Mouse (Mus musculus) forebrain, embryonic 14.5 days (tissue): ENCODE results near the gene Dusp10. TPM values are rescaled to one million over a fixed set of nuclear protein-coding genes. Genes with fewer than 3 reads are reported as not detected.

Experiments used
- ATAC-seq: fragments of 200-750 bp; cut with Nextera tagmentation; 2 replicates; pipeline ENCODE4 v1.8.0; 2017; ENCODE audit warnings: mild to moderate bottlenecking, moderate library complexity
- DNase-seq: peaks from one replicate; pipeline ENCODE4 v3.0.0-alpha.2; 2015; ENCODE audit warnings: low spot score
- H3K27ac ChIP-seq: fragments of 300-500 bp; sonication (generic); 2 replicates; pipeline ENCODE4 v1.5.1; 2014; ENCODE audit warnings: low read depth, mild to moderate bottlenecking, control low read depth, low read length, moderate library complexity
- H3K27me3 ChIP-seq: fragments of 300-500 bp; sonication (generic); replicated peaks from 2 replicates; pipeline ENCODE4 v1.6.1; 2014; ENCODE audit warnings: low read length, control low read depth, mixed read lengths; ENCODE audit not compliant: control insufficient read depth, insufficient read depth
- H3K36me3 ChIP-seq: fragments of 300-500 bp; sonication (generic); 2 replicates; pipeline ENCODE4 v1.6.1; 2014; ENCODE audit warnings: low read length, control low read depth; ENCODE audit not compliant: control insufficient read depth, insufficient read depth
- H3K4me1 ChIP-seq: fragments of 300-500 bp; sonication (generic); 2 replicates; pipeline ENCODE4 v1.6.1; 2014; ENCODE audit warnings: antibody characterized with exemption, low read length, control low read depth; ENCODE audit not compliant: control insufficient read depth, insufficient read depth
- H3K4me2 ChIP-seq: fragments of 300-500 bp; sonication (generic); 2 replicates; pipeline ENCODE4 v1.6.1; 2014; ENCODE audit warnings: mild to moderate bottlenecking, control low read depth, low read length
- H3K4me3 ChIP-seq: fragments of 300-500 bp; sonication (generic); 2 replicates; pipeline ENCODE4 v1.5.1; 2014; ENCODE audit warnings: low read depth, low read length, control low read depth
- H3K9ac ChIP-seq: fragments of 300-500 bp; sonication (generic); 2 replicates; pipeline ENCODE4 v1.6.1; 2014; ENCODE audit warnings: mild to moderate bottlenecking, low read length, control low read depth, moderate library complexity
- H3K9me3 ChIP-seq: fragments of 300-500 bp; sonication (generic); replicated peaks from 2 replicates; pipeline ENCODE4 v1.6.1; 2016; ENCODE audit warnings: low read length, control low read depth, mixed read lengths; ENCODE audit not compliant: control insufficient read depth
- WGBS: fragments of 180-500 bp; shearing (Covaris S2); extraction: QIAGEN DNeasy Blood & Tissue Kit; methylation state at CpG from one replicate; pipeline ENCODE4 v1.1.7; 2014; 5-methylcytosine and 5-hydroxymethylcytosine counted together
- polyA plus RNA-seq: library from polyadenylated mRNA; unstranded; fragments of >200 nt; fragmentation: Nextera tagmentation; extraction: Ambion mirVana; gene quantifications from 2 replicates; pipeline ENCODE4 v1.2.1, GENCODE M21; 2014

Gene Dusp10
- polyA plus RNA-seq, 1 experiment from 2014 or later = 7.2 TPM

DNA sequence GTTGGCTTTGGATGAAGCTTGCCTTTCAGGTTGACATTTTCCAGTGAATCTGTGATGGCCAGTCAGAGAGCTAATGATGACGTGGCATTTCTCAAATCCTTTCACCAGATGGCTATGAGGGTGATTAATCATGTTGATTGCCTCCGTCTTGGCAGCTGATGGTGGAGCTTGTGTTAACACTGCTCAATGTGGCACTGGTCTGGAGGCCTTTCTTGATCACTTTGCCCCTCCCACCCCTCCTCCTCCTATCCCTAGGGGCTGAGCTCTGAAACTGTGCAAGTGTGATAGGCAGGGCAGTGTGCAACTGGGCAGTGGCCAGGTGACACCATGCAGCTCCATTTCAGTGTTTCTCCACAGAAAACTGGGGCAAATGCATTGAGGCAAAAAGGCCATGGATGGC, 8.8 kb upstream of the Dusp10 start:
- 85% methylated on average over 2 of the region's 2 CpGs for WGBS
- H3K36me3 ChIP-seq = no peaks in the 10 kb centered on the region
- H3K4me3 ChIP-seq = no peak overlapping the region
- no peak overlapping the region for H3K9ac ChIP-seq
- no peaks in the 10 kb centered on the region for H3K9me3 ChIP-seq
- H3K4me2 ChIP-seq = no peak overlapping the region
- no peaks in the 10 kb centered on the region for H3K4me1 ChIP-seq
- no peaks in the 10 kb centered on the region for H3K27me3 ChIP-seq
- no peak overlapping the region for H3K27ac ChIP-seq
- no peak for DNase-seq
- ATAC-seq = no peak

- no peak overlapping the region for H3K4me2 ChIP-seq
- H3K27ac ChIP-seq = no peak overlapping the region
- no peaks in the 10 kb centered on the region for H3K9me3 ChIP-seq
- no peak overlapping the region for H3K9ac ChIP-seq
- WGBS = 84% methylated on average over 6 of the region's 6 CpGs
- H3K36me3 ChIP-seq = no peaks in the 10 kb centered on the region
- H3K27me3 ChIP-seq = no peaks in the 10 kb centered on the region
- H3K4me1 ChIP-seq = no peaks in the 10 kb centered on the region
- H3K4me3 ChIP-seq = no peak overlapping the region
- ATAC-seq (no peak), DNase-seq (no peak)
Observed at GRCm38 (mm10) chr1:184005315-184006058, 7.6 kb upstream of the Dusp10 start.

- H3K27ac ChIP-seq = no peak overlapping the region
- H3K4me2 ChIP-seq = no peak overlapping the region
- DNase-seq = no peak
- no peak overlapping the region for H3K4me3 ChIP-seq
- H3K36me3 ChIP-seq = no peaks in the 10 kb centered on the region
- no peak overlapping the region for H3K9ac ChIP-seq
- no peak for ATAC-seq
- H3K9me3 ChIP-seq = no peaks in the 10 kb centered on the region
- no peaks in the 10 kb centered on the region for H3K4me1 ChIP-seq
- H3K27me3 ChIP-seq = no peaks in the 10 kb centered on the region
Observed at GRCm38 (mm10) chr1:184006086-184006485, 7.0 kb upstream of the Dusp10 start.

DNA sequence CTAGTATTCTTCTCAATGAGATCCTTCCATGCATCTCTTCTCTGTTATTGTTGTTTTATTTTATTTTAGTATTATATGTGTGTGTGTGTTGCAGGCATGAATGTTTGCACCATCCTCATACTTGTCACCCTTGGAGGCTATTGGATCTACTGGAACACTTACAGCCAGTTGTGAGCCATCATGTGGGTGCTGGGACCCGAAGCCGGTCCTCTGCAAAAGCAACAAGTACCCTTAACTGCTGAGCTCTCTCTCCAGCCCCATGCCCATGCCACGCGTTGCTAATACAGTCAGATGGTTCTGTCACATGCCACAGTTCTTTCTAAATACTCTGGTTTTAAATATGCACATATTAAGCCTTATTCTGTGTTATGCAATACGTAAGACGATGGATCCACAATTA, 1.8 kb upstream of the Dusp10 start:
- ATAC-seq = no peak
- H3K27me3 ChIP-seq = no peaks in the 10 kb centered on the region
- no peaks in the 10 kb centered on the region for H3K9me3 ChIP-seq
- no peaks in the 10 kb centered on the region for H3K4me1 ChIP-seq
- no peak overlapping the region for H3K4me3 ChIP-seq
- no peak overlapping the region for H3K4me2 ChIP-seq
- H3K27ac ChIP-seq = no peak overlapping the region
- no peak overlapping the region for H3K9ac ChIP-seq
- H3K36me3 ChIP-seq = no peaks in the 10 kb centered on the region
- DNase-seq = no peak
- WGBS = 95% methylated on average over 6 of the region's 6 CpGs

DNA sequence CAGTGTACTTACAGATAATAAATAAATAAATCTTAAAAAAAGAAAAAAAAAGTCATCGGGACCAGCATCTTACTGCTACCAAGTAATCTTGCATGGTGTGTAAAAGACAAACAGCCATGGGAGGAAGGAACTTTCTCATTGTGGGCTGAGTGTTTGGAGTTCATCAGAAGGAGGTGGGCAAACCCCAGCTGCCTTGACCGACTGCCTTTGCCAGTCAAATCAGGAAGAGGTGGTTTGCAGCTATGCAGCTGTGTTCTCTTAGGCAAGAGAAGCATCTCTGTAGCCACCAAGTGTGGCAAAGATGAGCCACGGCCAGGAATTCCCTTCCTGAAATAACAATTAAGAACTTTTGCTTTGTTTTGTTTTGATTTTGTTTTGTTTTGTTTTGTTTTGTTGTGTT, 989 bp downstream of the Dusp10 start:
- no peaks in the 10 kb centered on the region for H3K9me3 ChIP-seq
- H3K27ac ChIP-seq = no peak overlapping the region
- no peak overlapping the region for H3K9ac ChIP-seq
- DNase-seq (no peak), ATAC-seq (no peak)
- 84% methylated on average over 3 of the region's 3 CpGs for WGBS
- H3K4me3 ChIP-seq = no peak overlapping the region
- no peaks in the 10 kb centered on the region for H3K36me3 ChIP-seq
- H3K4me2 ChIP-seq = no peak overlapping the region
- no peaks in the 10 kb centered on the region for H3K4me1 ChIP-seq
- H3K27me3 ChIP-seq = no peaks in the 10 kb centered on the region

GRCm38 (mm10) chr1:184015995-184016730, 3.1 kb downstream of the Dusp10 start:
- no peaks in the 10 kb centered on the region for H3K9me3 ChIP-seq
- no peak for ATAC-seq
- 78% methylated on average over 10 of the region's 10 CpGs for WGBS
- no peaks in the 10 kb centered on the region for H3K36me3 ChIP-seq
- no peaks in the 10 kb centered on the region for H3K4me1 ChIP-seq
- H3K4me3 ChIP-seq = no peak overlapping the region
- no peak overlapping the region for H3K9ac ChIP-seq
- H3K27me3 ChIP-seq = no peaks in the 10 kb centered on the region
- no peak overlapping the region for H3K27ac ChIP-seq
- no peak for DNase-seq
- no peak overlapping the region for H3K4me2 ChIP-seq

DNA sequence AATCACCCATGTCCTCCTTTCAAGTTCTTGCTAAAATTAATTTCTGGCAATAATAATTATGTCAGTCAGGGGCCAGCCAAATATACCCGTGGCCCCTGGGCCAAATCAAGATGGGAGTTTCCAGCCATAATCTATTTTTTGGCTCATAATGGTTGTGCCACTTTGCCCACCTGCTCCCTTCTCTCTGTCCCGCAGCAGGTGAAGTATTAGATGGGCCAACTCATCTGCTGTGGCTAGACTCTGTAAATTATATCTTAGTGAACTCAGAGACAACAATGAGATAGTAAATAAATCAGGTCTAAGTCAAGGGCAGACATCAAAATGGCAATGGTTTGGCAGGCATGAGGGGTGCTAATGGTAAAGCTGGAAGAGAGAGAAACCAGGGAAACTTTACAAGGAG, 4.5 kb downstream of the Dusp10 start:
- Histone ChIP-seq H3K4me1 (no peaks in the 10 kb centered on the region), H3K36me3 (no peaks in the 10 kb centered on the region), H3K4me2 (no peak overlapping the region), H3K9ac (no peak overlapping the region), H3K4me3 (no peak overlapping the region), H3K9me3 (no peaks in the 10 kb centered on the region), H3K27ac (no peak overlapping the region), H3K27me3 (no peaks in the 10 kb centered on the region)
- 88% methylated on average over 2 of the region's 2 CpGs for WGBS
- DNase-seq (no peak), ATAC-seq (no peak)

DNA sequence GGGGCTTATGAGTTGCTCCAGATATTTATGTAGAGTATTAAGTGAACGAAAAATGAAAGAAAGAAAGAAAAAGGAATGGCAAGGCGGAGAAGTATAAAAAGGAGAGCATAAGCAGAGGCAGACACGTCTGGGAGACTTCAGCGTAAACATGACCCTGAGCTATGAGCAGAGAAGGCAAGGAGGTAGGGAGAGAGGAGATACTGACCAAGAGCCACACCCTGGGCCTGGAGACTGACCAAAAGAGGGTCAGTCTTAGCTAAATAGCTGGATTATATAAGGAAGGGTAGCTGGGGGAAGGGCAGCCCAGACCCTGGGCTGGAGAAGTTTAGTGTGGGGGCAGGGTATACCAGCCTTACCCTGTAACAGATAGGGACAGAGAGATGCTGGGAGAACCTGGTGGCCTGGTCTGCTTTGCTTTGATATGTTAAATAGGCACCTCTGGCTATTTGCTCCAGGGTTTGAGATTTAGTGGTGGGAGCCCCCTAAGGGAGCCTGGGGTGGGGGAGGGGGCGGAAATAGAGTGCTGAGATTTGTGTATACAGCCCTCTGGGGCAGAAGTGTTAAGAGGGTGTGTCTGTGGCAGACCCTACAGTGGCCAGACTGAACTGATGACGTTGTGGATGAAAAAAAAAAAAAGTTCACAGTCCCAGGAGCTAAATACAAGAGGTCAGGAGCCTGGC, 6.1 kb downstream of the Dusp10 start:
- DNase-seq (no peak), ATAC-seq (no peak)
- Histone ChIP-seq H3K27ac (no peak overlapping the region), H3K4me3 (no peak overlapping the region), H3K9ac (no peak overlapping the region), H3K27me3 (no peaks in the 10 kb centered on the region), H3K36me3 (no peaks in the 10 kb centered on the region), H3K4me1 (no peaks in the 10 kb centered on the region), H3K4me2 (no peak overlapping the region), H3K9me3 (no peaks in the 10 kb centered on the region)
- WGBS = 57% methylated on average over 6 of the region's 6 CpGs

DNA sequence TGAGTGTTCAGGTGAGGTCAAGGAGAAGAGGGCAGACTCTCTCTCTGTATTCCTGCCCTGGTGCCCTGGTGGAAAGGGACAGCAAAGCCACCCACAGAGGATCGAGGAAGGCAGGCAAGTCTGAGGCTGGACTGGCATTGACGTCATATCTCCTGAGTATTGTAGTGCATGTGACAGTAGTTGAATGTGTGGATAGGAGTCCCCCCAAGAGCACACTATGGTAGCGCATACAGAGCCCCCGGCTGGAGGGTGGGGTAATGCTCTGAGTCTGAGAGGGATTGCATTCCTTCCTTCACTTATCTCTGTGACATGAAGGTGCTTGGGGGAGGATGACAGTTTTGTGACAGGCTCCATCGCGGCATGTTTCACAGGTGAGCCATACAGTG, 6.6 kb downstream of the Dusp10 start:
- H3K4me2 ChIP-seq = no peak overlapping the region
- no peaks in the 10 kb centered on the region for H3K27me3 ChIP-seq
- no peak overlapping the region for H3K27ac ChIP-seq
- H3K9me3 ChIP-seq = no peaks in the 10 kb centered on the region
- no peaks in the 10 kb centered on the region for H3K4me1 ChIP-seq
- DNase-seq (no peak), ATAC-seq (no peak)
- H3K9ac ChIP-seq = no peak overlapping the region
- no peaks in the 10 kb centered on the region for H3K36me3 ChIP-seq
- WGBS = 55% methylated on average over 6 of the region's 6 CpGs
- no peak overlapping the region for H3K4me3 ChIP-seq
